Mouse (Mus musculus) B cell, adult 2 months (primary cell): Measurements from ENCODE around the gene Scfd2.

Source experiments
- DNase-seq, 2 experiments: peaks; one replicate each; pipeline ENCODE4 v3.0.0; 2022

The Scfd2 gene

GRCm38 (mm10) chr5:74230525-74230924 is 301.0 kb downstream of the Scfd2 start:
- DNase-seq = no peak

- DNase-seq = no peak
These were observed 301.7 kb downstream of the Scfd2 start for GRCm38 (mm10) chr5:74229775-74230413.

- DNase-seq = no peak
These were observed 302.6 kb downstream of the Scfd2 start for GRCm38 (mm10) chr5:74228938-74229337.

GRCm38 (mm10) chr5:74227352-74227751 is 304.2 kb downstream of the Scfd2 start:
- no peak for DNase-seq

- DNase-seq = no peak
These were observed 305.4 kb downstream of the Scfd2 start for GRCm38 (mm10) chr5:74226183-74226582.

GRCm38 (mm10) chr5:74224480-74224879 is 307.1 kb downstream of the Scfd2 start:
- DNase-seq = no peak

- DNase-seq = no peak
These were observed 308.9 kb downstream of the Scfd2 start for GRCm38 (mm10) chr5:74222626-74223025.

- no peak for DNase-seq
These were observed 313.0 kb downstream of the Scfd2 start for GRCm38 (mm10) chr5:74218524-74218923.

- DNase-seq = no peak
These were observed 316.4 kb downstream of the Scfd2 start for GRCm38 (mm10) chr5:74215125-74215524.

- DNase-seq = no peak
These were observed 317.0 kb downstream of the Scfd2 start for GRCm38 (mm10) chr5:74214501-74215110.

GRCm38 (mm10) chr5:74211346-74211745 is 320.2 kb downstream of the Scfd2 start:
- no peak for DNase-seq

GRCm38 (mm10) chr5:74209640-74210039 is 321.9 kb downstream of the Scfd2 start:
- no peak for DNase-seq

- DNase-seq = no peak
These were observed 323.1 kb downstream of the Scfd2 start for GRCm38 (mm10) chr5:74208438-74208837.

GRCm38 (mm10) chr5:74207209-74207608 is 324.4 kb downstream of the Scfd2 start:
- no peak for DNase-seq

GRCm38 (mm10) chr5:74206649-74207048 is 324.9 kb downstream of the Scfd2 start:
- DNase-seq = no peak

GRCm38 (mm10) chr5:74206038-74206437 is 325.5 kb downstream of the Scfd2 start:
- DNase-seq = no peak

GRCm38 (mm10) chr5:74205509-74205908 is 326.1 kb downstream of the Scfd2 start:
- no peak for DNase-seq

- no peak for DNase-seq
These were observed 327.1 kb downstream of the Scfd2 start for GRCm38 (mm10) chr5:74204465-74204864.

GRCm38 (mm10) chr5:74202515-74202914 is 329.0 kb downstream of the Scfd2 start:
- no peak for DNase-seq

- no peak for DNase-seq
These were observed 329.8 kb downstream of the Scfd2 start for GRCm38 (mm10) chr5:74201570-74202357.

GRCm38 (mm10) chr5:74200481-74200880 is 331.1 kb downstream of the Scfd2 start:
- no peak for DNase-seq

GRCm38 (mm10) chr5:74199793-74200192 is 331.8 kb downstream of the Scfd2 start:
- DNase-seq = no peak

GRCm38 (mm10) chr5:74198446-74198845 is 333.1 kb downstream of the Scfd2 start:
- DNase-seq = no peak
